Comparison of ENCODE assay signal across 7 mouse cellular contexts in genomic region chr6:28214658-28215267, GRCm38 (mm10).
DNase-seq lines count a peak whose midpoint lies in the region; ATAC-seq and TF ChIP-seq lines count a peak whose summit lies in the region.

No protein-coding gene starts in this region.

- intact Hi-C loops in left cerebral cortex, postnatal 36 days (cut with DNase I): no loop called here

- peak overlapping the region; percentile 87 for H3K4me2 ChIP-seq in lung, embryonic 14.5 days
- H3K4me2 ChIP-seq in embryonic facial prominence, embryonic 14.5 days (ENCODE audit: low read depth, low read length): peak overlapping the region; percentile 79
- peak overlapping the region; percentile 84 for H3K4me2 ChIP-seq in hindbrain, embryonic 16.5 days (ENCODE audit: low read length)
- peak overlapping the region; percentile 72 for H3K4me2 ChIP-seq in neural tube, embryonic 12.5 days (replicated peaks)

- H3K9me3 ChIP-seq in lung, embryonic 14.5 days (ENCODE audit: low read depth, low read length): no peaks in the 10 kb centered on the region
- no peaks in the 10 kb centered on the region for H3K9me3 ChIP-seq in embryonic facial prominence, embryonic 14.5 days (ENCODE audit: control insufficient read depth, low read length)
- H3K9me3 ChIP-seq in hindbrain, embryonic 16.5 days (ENCODE audit: control insufficient read depth, low read length): no peaks in the 10 kb centered on the region
- H3K9me3 ChIP-seq in neural tube, embryonic 12.5 days: no peaks in the 10 kb centered on the region

- no peak overlapping the region for H3K27ac ChIP-seq in lung, embryonic 14.5 days (ENCODE audit: low read depth)
- no peak overlapping the region for H3K27ac ChIP-seq in embryonic facial prominence, embryonic 14.5 days (replicated peaks; ENCODE audit: low read depth, low read length)
- H3K27ac ChIP-seq in hindbrain, embryonic 16.5 days (ENCODE audit: low read depth, low read length): peak overlapping the region; percentile 78
- no peak overlapping the region for H3K27ac ChIP-seq in neural tube, embryonic 12.5 days

- no peaks in the 10 kb centered on the region for H3K36me3 ChIP-seq in lung, embryonic 14.5 days (ENCODE audit: insufficient read depth)
- H3K36me3 ChIP-seq in embryonic facial prominence, embryonic 14.5 days (ENCODE audit: control insufficient read depth, insufficient read depth, low read length): no peaks in the 10 kb centered on the region
- H3K36me3 ChIP-seq in hindbrain, embryonic 16.5 days (ENCODE audit: control insufficient read depth, insufficient read depth, low read length): no peaks in the 10 kb centered on the region
- H3K36me3 ChIP-seq in neural tube, embryonic 12.5 days: no peaks in the 10 kb centered on the region

- DNase-seq in lung, embryonic 14.5 days: no peak
- no peak for DNase-seq in lung, postnatal 25 days (ENCODE audit: low spot score)
- DNase-seq in embryonic facial prominence, embryonic 14.5 days (ENCODE audit: low spot score): peak; percentile 5
- no peak for DNase-seq in left cerebral cortex, postnatal 36 days (ENCODE audit: low spot score in 2 of 2)
- no peak for DNase-seq in spleen, adult 18-20 months

- WGBS in lung, embryonic 14.5 days: 34% methylated on average over 13 of the region's 13 CpGs
- WGBS in embryonic facial prominence, embryonic 14.5 days: 27% methylated on average over 13 of the region's 13 CpGs
- 32% methylated on average over 13 of the region's 13 CpGs for WGBS in hindbrain, embryonic 16.5 days
- 32% methylated on average over 13 of the region's 13 CpGs for WGBS in neural tube, embryonic 12.5 days

- peak; percentile 29; the same call in 1 of the 2 replicates for ATAC-seq in lung, embryonic 14.5 days (ENCODE audit: insufficient read depth)
- peak; percentile 5; the same call in 1 of the 2 replicates for ATAC-seq in embryonic facial prominence, embryonic 14.5 days (ENCODE audit: low read depth)
- ATAC-seq in hindbrain, embryonic 16.5 days: peak; percentile 32
- peak; percentile 52 for ATAC-seq in neural tube, embryonic 12.5 days (ENCODE audit: low FRiP score, low read depth)

- H3K27me3 ChIP-seq in lung, embryonic 14.5 days (ENCODE audit: insufficient read depth, low read length): no peaks in the 10 kb centered on the region
- H3K27me3 ChIP-seq in embryonic facial prominence, embryonic 14.5 days (replicated peaks; ENCODE audit: control insufficient read depth, insufficient read depth, low read length): no peaks in the 10 kb centered on the region
- no peaks in the 10 kb centered on the region for H3K27me3 ChIP-seq in hindbrain, embryonic 16.5 days (replicated peaks; ENCODE audit: control insufficient read depth, insufficient read depth, low read length)
- no peaks in the 10 kb centered on the region for H3K27me3 ChIP-seq in neural tube, embryonic 12.5 days (replicated peaks)

- H3K4me3 ChIP-seq in lung, embryonic 14.5 days (ENCODE audit: low read depth, low read length): peak overlapping the region; percentile 56
- H3K4me3 ChIP-seq in embryonic facial prominence, embryonic 14.5 days (ENCODE audit: low read depth, low read length): peak overlapping the region; percentile 68
- H3K4me3 ChIP-seq in hindbrain, embryonic 16.5 days (ENCODE audit: low read length): peak overlapping the region; percentile 64
- H3K4me3 ChIP-seq in neural tube, embryonic 12.5 days: peak overlapping the region; percentile 52

- peak overlapping the region; percentile 65 for H3K9ac ChIP-seq in lung, embryonic 14.5 days
- peak overlapping the region; percentile 80 for H3K9ac ChIP-seq in embryonic facial prominence, embryonic 14.5 days (ENCODE audit: low read depth, low read length)
- H3K9ac ChIP-seq in hindbrain, embryonic 16.5 days (ENCODE audit: low read depth, low read length): peak overlapping the region; percentile 81
- peak overlapping the region; percentile 72 for H3K9ac ChIP-seq in neural tube, embryonic 12.5 days

- no peaks in the 10 kb centered on the region for H3K4me1 ChIP-seq in lung, embryonic 14.5 days (ENCODE audit: insufficient read depth)
- no peaks in the 10 kb centered on the region for H3K4me1 ChIP-seq in embryonic facial prominence, embryonic 14.5 days (ENCODE audit: control insufficient read depth, insufficient read depth, low read length)
- no peaks in the 10 kb centered on the region; the same call in 1 of the 2 replicates for H3K4me1 ChIP-seq in hindbrain, embryonic 16.5 days (ENCODE audit: control insufficient read depth, insufficient read depth, low read depth, low read length)
- H3K4me1 ChIP-seq in neural tube, embryonic 12.5 days: no peaks in the 10 kb centered on the region; the same call in 1 of the 2 replicates

- TF ChIP-seq CTCF in lung, embryonic 14.5 days (IDR thresholded peaks at IDR 0.05; ENCODE audit: low read depth): no peak
